Mouse (Mus musculus) hindbrain, embryonic 15.5 days (tissue): Measurements from ENCODE around the gene Stk17b. TPM values are rescaled to one million over a fixed set of nuclear protein-coding genes. Genes with fewer than 3 reads are reported as not detected.
"Not testable (repeated sequence)": the region's sequence is repeated elsewhere in the genome, so short reads cannot be mapped to it uniquely, and the experiment has no call there.

Experiments used
- ATAC-seq: fragments of 200-750 bp; cut with Nextera tagmentation; 2 replicates; pipeline ENCODE4 v1.8.0; 2017; ENCODE audit warnings: low read depth, moderate number of reproducible peaks, moderate TSS enrichment; ENCODE audit not compliant: low FRiP score
- H3K27ac ChIP-seq: fragments of 300-500 bp; sonication (generic); replicated peaks from 2 replicates; pipeline ENCODE4 v1.5.1; 2015; ENCODE audit warnings: mild to moderate bottlenecking, inconsistent platforms
- H3K27me3 ChIP-seq: fragments of 300-500 bp; sonication (generic); 2 replicates; pipeline ENCODE4 v1.6.1; 2015; ENCODE audit warnings: control low read depth, inconsistent platforms
- H3K36me3 ChIP-seq: fragments of 300-500 bp; sonication (generic); 2 replicates; pipeline ENCODE4 v1.6.1; 2015; ENCODE audit warnings: control low read depth, inconsistent platforms
- H3K4me1 ChIP-seq: fragments of 300-500 bp; sonication (generic); replicated peaks from 2 replicates; pipeline ENCODE4 v1.6.1; 2015; ENCODE audit warnings: control low read depth, inconsistent platforms
- H3K4me2 ChIP-seq: fragments of 300-500 bp; sonication (generic); 2 replicates; pipeline ENCODE4 v1.6.1; 2015; ENCODE audit warnings: moderate library complexity, mild to moderate bottlenecking, inconsistent platforms
- H3K4me3 ChIP-seq: fragments of 300-500 bp; sonication (generic); 2 replicates; pipeline ENCODE4 v1.5.1; 2015; ENCODE audit warnings: mild to moderate bottlenecking, inconsistent platforms
- H3K9ac ChIP-seq: fragments of 300-500 bp; sonication (generic); 2 replicates; pipeline ENCODE4 v1.6.1; 2015; ENCODE audit warnings: inconsistent platforms
- H3K9me3 ChIP-seq: fragments of 300-500 bp; sonication (generic); 2 replicates; pipeline ENCODE4 v1.6.1; 2016; ENCODE audit warnings: control low read depth, inconsistent platforms
- WGBS: fragments of 180-500 bp; shearing (Covaris S2); methylation state at CpG from one replicate; pipeline ENCODE4 v1.1.7; 2015; 5-methylcytosine and 5-hydroxymethylcytosine counted together
- polyA plus RNA-seq: library from polyadenylated mRNA; unstranded; fragments of >200 nt; fragmentation: Nextera tagmentation; extraction: Ambion mirVana; gene quantifications from 2 replicates; pipeline ENCODE4 v1.2.1, GENCODE M21; 2015

Gene Stk17b
- polyA plus RNA-seq, 1 experiment from 2014 or later: 4.8 TPM

GRCm38 (mm10) chr1:53776176-53776905, 8.7 kb downstream of the Stk17b start:
- no peaks in the 10 kb centered on the region for H3K4me1 ChIP-seq
- no peaks in the 10 kb centered on the region for H3K36me3 ChIP-seq
- no peaks in the 10 kb centered on the region for H3K27me3 ChIP-seq
- 94% methylated on average over 7 of the region's 7 CpGs for WGBS
- H3K9me3 ChIP-seq: no peaks in the 10 kb centered on the region
- no peak overlapping the region for H3K27ac ChIP-seq
- no peak overlapping the region for H3K4me3 ChIP-seq
- no peak overlapping the region for H3K4me2 ChIP-seq
- no peak overlapping the region for H3K9ac ChIP-seq
- ATAC-seq: no peak

- Histone ChIP-seq H3K4me1 (no peaks in the 10 kb centered on the region), H3K4me3 (no peak overlapping the region), H3K9ac (no peak overlapping the region), H3K27me3 (no peaks in the 10 kb centered on the region), H3K4me2 (no peak overlapping the region), H3K36me3 (no peaks in the 10 kb centered on the region), H3K9me3 (no peaks in the 10 kb centered on the region), H3K27ac (no peak overlapping the region)
- 94% methylated on average over 2 of the region's 2 CpGs for WGBS
- no peak for ATAC-seq
These were observed 9.5 kb downstream of the Stk17b start for GRCm38 (mm10) chr1:53775545-53775944.

- Histone ChIP-seq H3K36me3 (no peaks in the 10 kb centered on the region), H3K4me3 (no peak overlapping the region), H3K27ac (no peak overlapping the region), H3K9me3 (no peaks in the 10 kb centered on the region), H3K9ac (no peak overlapping the region), H3K4me2 (no peak overlapping the region), H3K4me1 (no peaks in the 10 kb centered on the region), H3K27me3 (no peaks in the 10 kb centered on the region)
- no peak for ATAC-seq
- 88% methylated on average over 6 of the region's 6 CpGs for WGBS
These were observed 10.0 kb downstream of the Stk17b start for GRCm38 (mm10) chr1:53775036-53775435.

- no peaks in the 10 kb centered on the region for H3K36me3 ChIP-seq
- H3K9me3 ChIP-seq: no peaks in the 10 kb centered on the region
- H3K4me1 ChIP-seq: no peaks in the 10 kb centered on the region
- H3K27ac ChIP-seq: no peak overlapping the region
- H3K4me2 ChIP-seq: no peak overlapping the region
- ATAC-seq: no peak
- H3K4me3 ChIP-seq: no peak overlapping the region
- H3K9ac ChIP-seq: no peak overlapping the region
- no peaks in the 10 kb centered on the region for H3K27me3 ChIP-seq
- 92% methylated on average over 3 of the region's 3 CpGs for WGBS
These were observed 10.5 kb downstream of the Stk17b start for GRCm38 (mm10) chr1:53774571-53774970.

GRCm38 (mm10) chr1:53773994-53774393, 11.0 kb downstream of the Stk17b start:
- Histone ChIP-seq H3K4me3 (no peak overlapping the region), H3K4me1 (no peaks in the 10 kb centered on the region), H3K27ac (no peak overlapping the region), H3K4me2 (no peak overlapping the region), H3K9me3 (no peaks in the 10 kb centered on the region), H3K9ac (no peak overlapping the region), H3K36me3 (no peaks in the 10 kb centered on the region), H3K27me3 (no peaks in the 10 kb centered on the region)
- 63% methylated on average over 6 of the region's 6 CpGs for WGBS
- no peak for ATAC-seq

GRCm38 (mm10) chr1:53772967-53773366, 12.1 kb downstream of the Stk17b start:
- ATAC-seq: no peak
- Histone ChIP-seq H3K27ac (no peak overlapping the region), H3K36me3 (no peaks in the 10 kb centered on the region), H3K27me3 (no peaks in the 10 kb centered on the region), H3K9ac (no peak overlapping the region), H3K4me3 (no peak overlapping the region), H3K4me1 (no peaks in the 10 kb centered on the region), H3K9me3 (no peaks in the 10 kb centered on the region), H3K4me2 (no peak overlapping the region)
- WGBS: 93% methylated on average over 3 of the region's 3 CpGs

GRCm38 (mm10) chr1:53771476-53771875, 13.5 kb downstream of the Stk17b start:
- WGBS: 93% methylated on average over 6 of the region's 6 CpGs
- Histone ChIP-seq H3K27ac (no peak overlapping the region), H3K9ac (no peak overlapping the region), H3K36me3 (no peaks in the 10 kb centered on the region), H3K27me3 (no peaks in the 10 kb centered on the region), H3K4me3 (no peak overlapping the region), H3K4me2 (no peak overlapping the region), H3K9me3 (no peaks in the 10 kb centered on the region), H3K4me1 (no peaks in the 10 kb centered on the region)
- no peak for ATAC-seq

- Histone ChIP-seq H3K4me2 (no peak overlapping the region), H3K4me1 (no peaks in the 10 kb centered on the region), H3K9ac (no peak overlapping the region), H3K36me3 (no peaks in the 10 kb centered on the region), H3K27ac (no peak overlapping the region), H3K9me3 (no peaks in the 10 kb centered on the region), H3K27me3 (no peaks in the 10 kb centered on the region), H3K4me3 (no peak overlapping the region)
- WGBS: 77% methylated on average over 2 of the region's 2 CpGs
- ATAC-seq: no peak
These were observed 18.9 kb downstream of the Stk17b start for GRCm38 (mm10) chr1:53766112-53766511.

- Histone ChIP-seq H3K27me3 (no peaks in the 10 kb centered on the region), H3K4me3 (no peak overlapping the region)
- WGBS: 93% methylated on average over 4 of the region's 4 CpGs
These were observed 27.7 kb downstream of the Stk17b start for GRCm38 (mm10) chr1:53757316-53757715.

GRCm38 (mm10) chr1:53753501-53753900, 31.5 kb downstream of the Stk17b start:
- H3K36me3 ChIP-seq, H3K4me3 ChIP-seq, H3K9ac ChIP-seq, H3K9me3 ChIP-seq, H3K27me3 ChIP-seq, ATAC-seq, H3K27ac ChIP-seq, H3K4me1 ChIP-seq, H3K4me2 ChIP-seq: not testable (repeated sequence)
- WGBS: 90% methylated on average over 2 of the region's 2 CpGs

More at GRCm38 (mm10) chr1:53757316-53757715, 27.7 kb downstream of the Stk17b start:
- no peaks in the 10 kb centered on the region for H3K36me3 ChIP-seq
- H3K9me3 ChIP-seq: no peaks in the 10 kb centered on the region
- H3K9ac ChIP-seq: no peak overlapping the region
- H3K27ac ChIP-seq: no peak overlapping the region
- H3K4me2 ChIP-seq: no peak overlapping the region
- no peaks in the 10 kb centered on the region for H3K4me1 ChIP-seq
- no peak for ATAC-seq

- Histone ChIP-seq H3K27me3 (no peaks in the 10 kb centered on the region), H3K4me3 (no peak overlapping the region), H3K4me1 (no peaks in the 10 kb centered on the region), H3K36me3 (no peaks in the 10 kb centered on the region), H3K9me3 (no peaks in the 10 kb centered on the region), H3K4me2 (no peak overlapping the region), H3K9ac (no peak overlapping the region), H3K27ac (no peak overlapping the region)
- no peak for ATAC-seq
- WGBS: 66% methylated on average over 1 of the region's 1 CpGs
These were observed 33.9 kb downstream of the Stk17b start for GRCm38 (mm10) chr1:53751144-53751543.

GRCm38 (mm10) chr1:53750697-53751096, 34.3 kb downstream of the Stk17b start:
- H3K9ac ChIP-seq, H3K36me3 ChIP-seq, ATAC-seq, H3K4me1 ChIP-seq, H3K27me3 ChIP-seq, H3K4me3 ChIP-seq, H3K27ac ChIP-seq, H3K4me2 ChIP-seq, H3K9me3 ChIP-seq: not testable (repeated sequence)
- WGBS: 84% methylated on average over 7 of the region's 7 CpGs

- H3K9me3 ChIP-seq, H3K4me3 ChIP-seq, H3K36me3 ChIP-seq, H3K4me1 ChIP-seq, ATAC-seq, H3K4me2 ChIP-seq, H3K27me3 ChIP-seq, H3K27ac ChIP-seq, H3K9ac ChIP-seq: not testable (repeated sequence)
- 58% methylated on average over 1 of the region's 1 CpGs for WGBS
These were observed 35.1 kb downstream of the Stk17b start for GRCm38 (mm10) chr1:53749881-53750385.
